Mouse (Mus musculus) heart, embryonic 14.5 days (tissue): ENCODE data around the gene Abcc2. TPM values are rescaled to one million over a fixed set of nuclear protein-coding genes. Genes with fewer than 3 reads are reported as not detected.

Experiments used
- ATAC-seq: fragments of 200-750 bp; cut with Nextera tagmentation; 2 replicates; pipeline ENCODE4 v1.8.0; 2017; ENCODE audit warnings: low read depth, moderate TSS enrichment; ENCODE audit not compliant: insufficient number of reproducible peaks, insufficient read depth, low FRiP score
- H3K27ac ChIP-seq, 2 experiments: fragments of 200-500 bp in 1 of 2; fragments of 300-500 bp in 1 of 2; sonication (generic) in 1 of 2; replicated peaks in 1 of 2; 2 replicates each; pipeline ENCODE4 v1.5.1; 2012 to 2014; ENCODE audit warnings: low read depth in 2 of 2, low read length in 2 of 2, control low read depth in 1 of 2, mild to moderate bottlenecking in 1 of 2, mixed read lengths in 1 of 2; ENCODE audit not compliant: control insufficient read depth in 1 of 2, insufficient read depth in 1 of 2
- H3K27me3 ChIP-seq: fragments of 300-500 bp; sonication (generic); 2 replicates; pipeline ENCODE4 v1.6.1; 2014; ENCODE audit warnings: mild to moderate bottlenecking, low read length, control low read depth; ENCODE audit not compliant: control insufficient read depth, insufficient read depth
- H3K36me3 ChIP-seq: fragments of 300-500 bp; sonication (generic); 2 replicates; pipeline ENCODE4 v1.6.1; 2014; ENCODE audit warnings: mild to moderate bottlenecking, control low read depth, low read length, mixed read lengths; ENCODE audit not compliant: control insufficient read depth, insufficient read depth
- H3K4me1 ChIP-seq, 2 experiments: fragments of 200-500 bp in 1 of 2; fragments of 300-500 bp in 1 of 2; sonication (generic) in 1 of 2; 2 replicates each; pipeline ENCODE4 v1.6.1; 2012 to 2014; ENCODE audit warnings: low read length in 2 of 2, control low read depth in 1 of 2, mixed read lengths in 1 of 2; ENCODE audit not compliant: control insufficient read depth in 2 of 2, insufficient read depth in 2 of 2
- H3K4me2 ChIP-seq: fragments of 300-500 bp; sonication (generic); 2 replicates; pipeline ENCODE4 v1.6.1; 2014; ENCODE audit warnings: mild to moderate bottlenecking, low read length
- H3K4me3 ChIP-seq, 2 experiments: fragments of 200-500 bp in 1 of 2; fragments of 300-500 bp in 1 of 2; sonication (generic) in 1 of 2; 2 replicates each; pipeline ENCODE4 v1.5.1; 2012 to 2014; ENCODE audit warnings: low read length in 2 of 2, mild to moderate bottlenecking in 2 of 2, control low read depth in 1 of 2, low read depth in 1 of 2, moderate library complexity in 1 of 2; ENCODE audit not compliant: control insufficient read depth in 1 of 2, insufficient read depth in 1 of 2
- H3K9ac ChIP-seq: fragments of 300-500 bp; sonication (generic); 2 replicates; pipeline ENCODE4 v1.6.1; 2014; ENCODE audit warnings: mild to moderate bottlenecking, low read length
- H3K9me3 ChIP-seq: fragments of 300-500 bp; sonication (generic); 2 replicates; pipeline ENCODE4 v1.6.1; 2016; ENCODE audit warnings: low read length, control low read depth; ENCODE audit not compliant: control insufficient read depth
- WGBS: fragments of 180-500 bp; shearing (Covaris S2); extraction: QIAGEN DNeasy Blood & Tissue Kit; methylation state at CpG from one replicate; pipeline ENCODE4 v1.1.7; 2014; 5-methylcytosine and 5-hydroxymethylcytosine counted together
- polyA plus RNA-seq: library from polyadenylated mRNA; unstranded; fragments of >200 nt; fragmentation: Nextera tagmentation; extraction: Ambion mirVana; gene quantifications from 2 replicates; pipeline ENCODE4 v1.2.1, GENCODE M21; 2014

The Abcc2 gene
- polyA plus RNA-seq, 1 experiment from 2014 or later: 0.03 TPM

- H3K4me2 ChIP-seq: no peak overlapping the region
- H3K9ac ChIP-seq: no peak overlapping the region
- H3K27me3 ChIP-seq: no peaks in the 10 kb centered on the region
- H3K27ac ChIP-seq: no peak overlapping the region
- no peak for ATAC-seq
- no peaks in the 10 kb centered on the region for H3K9me3 ChIP-seq
- no peak overlapping the region for H3K4me3 ChIP-seq
- WGBS: 65% methylated on average over 2 of the region's 2 CpGs
- no peaks in the 10 kb centered on the region for H3K36me3 ChIP-seq
- no peaks in the 10 kb centered on the region; a peak in 1 of 4 replicates for H3K4me1 ChIP-seq
Observed at GRCm38 (mm10) chr19:43777308-43777707, 4.7 kb upstream of the Abcc2 start.

GRCm38 (mm10) chr19:43780391-43780790 is 1.6 kb upstream of the Abcc2 start:
- ATAC-seq: no peak
- Histone ChIP-seq H3K27ac (no peak overlapping the region), H3K4me3 (no peak overlapping the region), H3K9ac (no peak overlapping the region), H3K9me3 (no peaks in the 10 kb centered on the region), H3K4me2 (no peak overlapping the region), H3K4me1 (no peaks in the 10 kb centered on the region; a peak in 1 of 4 replicates), H3K27me3 (no peaks in the 10 kb centered on the region), H3K36me3 (no peaks in the 10 kb centered on the region)
- 66% methylated on average over 5 of the region's 5 CpGs for WGBS

GRCm38 (mm10) chr19:43784761-43785160 is 2.8 kb downstream of the Abcc2 start:
- ATAC-seq: no peak
- H3K27me3 ChIP-seq: no peaks in the 10 kb centered on the region
- no peak overlapping the region for H3K4me3 ChIP-seq
- no peaks in the 10 kb centered on the region for H3K9me3 ChIP-seq
- H3K4me2 ChIP-seq: no peak overlapping the region
- H3K36me3 ChIP-seq: no peaks in the 10 kb centered on the region
- H3K27ac ChIP-seq: no peak overlapping the region
- H3K4me1 ChIP-seq: no peaks in the 10 kb centered on the region
- WGBS: 66% methylated on average over 8 of the region's 8 CpGs
- H3K9ac ChIP-seq: no peak overlapping the region

GRCm38 (mm10) chr19:43786249-43787026 is 4.4 kb downstream of the Abcc2 start:
- H3K27me3 ChIP-seq: no peaks in the 10 kb centered on the region
- no peak for ATAC-seq
- no peak overlapping the region for H3K4me3 ChIP-seq
- H3K9ac ChIP-seq: no peak overlapping the region
- WGBS: 72% methylated on average over 13 of the region's 13 CpGs
- H3K27ac ChIP-seq: no peak overlapping the region
- H3K4me2 ChIP-seq: no peak overlapping the region
- no peaks in the 10 kb centered on the region for H3K36me3 ChIP-seq
- H3K9me3 ChIP-seq: no peaks in the 10 kb centered on the region
- H3K4me1 ChIP-seq: no peaks in the 10 kb centered on the region

- H3K4me3 ChIP-seq: no peak overlapping the region
- H3K27ac ChIP-seq: no peak overlapping the region
- no peak overlapping the region for H3K4me2 ChIP-seq
- no peak for ATAC-seq
- H3K36me3 ChIP-seq: no peaks in the 10 kb centered on the region
- H3K27me3 ChIP-seq: no peaks in the 10 kb centered on the region
- no peaks in the 10 kb centered on the region for H3K4me1 ChIP-seq
- H3K9ac ChIP-seq: no peak overlapping the region
- no peaks in the 10 kb centered on the region for H3K9me3 ChIP-seq
- WGBS: 86% methylated on average over 7 of the region's 7 CpGs
Observed at GRCm38 (mm10) chr19:43789817-43790216, 7.8 kb downstream of the Abcc2 start.

GRCm38 (mm10) chr19:43792537-43792936 is 10.5 kb downstream of the Abcc2 start:
- Histone ChIP-seq H3K9me3 (no peaks in the 10 kb centered on the region), H3K4me3 (no peak overlapping the region), H3K4me1 (no peaks in the 10 kb centered on the region), H3K4me2 (no peak overlapping the region), H3K9ac (no peak overlapping the region), H3K36me3 (no peaks in the 10 kb centered on the region), H3K27me3 (no peaks in the 10 kb centered on the region), H3K27ac (no peak overlapping the region)
- 86% methylated on average over 4 of the region's 4 CpGs for WGBS
- ATAC-seq: no peak

GRCm38 (mm10) chr19:43793951-43794350 is 12.0 kb downstream of the Abcc2 start:
- ATAC-seq: no peak
- Histone ChIP-seq H3K27ac (no peak overlapping the region), H3K9ac (no peak overlapping the region), H3K27me3 (no peaks in the 10 kb centered on the region), H3K36me3 (no peaks in the 10 kb centered on the region), H3K4me3 (no peak overlapping the region), H3K4me1 (no peaks in the 10 kb centered on the region), H3K4me2 (no peak overlapping the region), H3K9me3 (no peaks in the 10 kb centered on the region)
- 84% methylated on average over 1 of the region's 1 CpGs for WGBS

- ATAC-seq: no peak
- H3K27me3 ChIP-seq: no peaks in the 10 kb centered on the region
- no peak overlapping the region for H3K4me2 ChIP-seq
- H3K9ac ChIP-seq: no peak overlapping the region
- no peaks in the 10 kb centered on the region for H3K4me1 ChIP-seq
- no peak overlapping the region for H3K27ac ChIP-seq
- no peaks in the 10 kb centered on the region for H3K36me3 ChIP-seq
- H3K9me3 ChIP-seq: no peaks in the 10 kb centered on the region
- no peak overlapping the region for H3K4me3 ChIP-seq
- WGBS: 66% methylated on average over 8 of the region's 8 CpGs
Observed at GRCm38 (mm10) chr19:43795511-43795910, 13.5 kb downstream of the Abcc2 start.
